Mouse (Mus musculus) hindbrain, embryonic 15.5 days (tissue): ENCODE measurements around the gene Ankrd50. TPM values are rescaled to one million over a fixed set of nuclear protein-coding genes. Genes with fewer than 3 reads are reported as not detected.

Source experiments
- ATAC-seq: fragments of 200-750 bp; cut with Nextera tagmentation; 2 replicates; pipeline ENCODE4 v1.8.0; 2017; ENCODE audit warnings: low read depth, moderate number of reproducible peaks, moderate TSS enrichment; ENCODE audit not compliant: low FRiP score
- H3K27ac ChIP-seq: fragments of 300-500 bp; sonication (generic); replicated peaks from 2 replicates; pipeline ENCODE4 v1.5.1; 2015; ENCODE audit warnings: mild to moderate bottlenecking, inconsistent platforms
- H3K27me3 ChIP-seq: fragments of 300-500 bp; sonication (generic); 2 replicates; pipeline ENCODE4 v1.6.1; 2015; ENCODE audit warnings: control low read depth, inconsistent platforms
- H3K36me3 ChIP-seq: fragments of 300-500 bp; sonication (generic); 2 replicates; pipeline ENCODE4 v1.6.1; 2015; ENCODE audit warnings: control low read depth, inconsistent platforms
- H3K4me1 ChIP-seq: fragments of 300-500 bp; sonication (generic); replicated peaks from 2 replicates; pipeline ENCODE4 v1.6.1; 2015; ENCODE audit warnings: control low read depth, inconsistent platforms
- H3K4me2 ChIP-seq: fragments of 300-500 bp; sonication (generic); 2 replicates; pipeline ENCODE4 v1.6.1; 2015; ENCODE audit warnings: moderate library complexity, mild to moderate bottlenecking, inconsistent platforms
- H3K4me3 ChIP-seq: fragments of 300-500 bp; sonication (generic); 2 replicates; pipeline ENCODE4 v1.5.1; 2015; ENCODE audit warnings: mild to moderate bottlenecking, inconsistent platforms
- H3K9ac ChIP-seq: fragments of 300-500 bp; sonication (generic); 2 replicates; pipeline ENCODE4 v1.6.1; 2015; ENCODE audit warnings: inconsistent platforms
- H3K9me3 ChIP-seq: fragments of 300-500 bp; sonication (generic); 2 replicates; pipeline ENCODE4 v1.6.1; 2016; ENCODE audit warnings: control low read depth, inconsistent platforms
- WGBS: fragments of 180-500 bp; shearing (Covaris S2); methylation state at CpG from one replicate; pipeline ENCODE4 v1.1.7; 2015; 5-methylcytosine and 5-hydroxymethylcytosine counted together
- polyA plus RNA-seq: library from polyadenylated mRNA; unstranded; fragments of >200 nt; fragmentation: Nextera tagmentation; extraction: Ambion mirVana; gene quantifications from 2 replicates; pipeline ENCODE4 v1.2.1, GENCODE M21; 2015

Ankrd50 gene
- polyA plus RNA-seq, 1 experiment from 2014 or later = 20.6 TPM

DNA sequence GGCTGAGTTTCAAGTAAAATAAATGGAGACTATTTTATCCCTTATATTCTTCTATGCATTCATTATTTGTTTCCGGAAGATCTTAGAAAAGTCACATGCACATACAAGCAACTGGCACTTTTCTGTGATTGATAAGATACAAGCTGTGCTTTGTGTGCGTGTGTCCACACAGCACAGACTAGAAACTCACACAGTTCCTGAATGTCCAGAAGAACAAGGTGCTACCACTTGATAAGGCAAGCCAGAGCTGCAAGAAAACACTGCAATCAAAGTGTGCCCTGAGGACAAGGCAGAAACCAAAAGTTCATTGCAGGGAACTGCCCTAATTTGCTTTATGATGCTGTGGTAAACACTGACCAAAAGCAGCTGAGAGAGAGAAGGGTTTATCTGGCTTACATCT is 6.1 kb upstream of the Ankrd50 start:
- Histone ChIP-seq H3K4me2 (no peak overlapping the region), H3K27me3 (no peaks in the 10 kb centered on the region), H3K36me3 (no peaks in the 10 kb centered on the region), H3K4me1 (no peaks in the 10 kb centered on the region), H3K9me3 (no peaks in the 10 kb centered on the region), H3K27ac (no peak overlapping the region), H3K4me3 (no peak overlapping the region), H3K9ac (no peak overlapping the region)
- WGBS = 87% methylated on average over 2 of the region's 2 CpGs
- ATAC-seq = no peak

DNA sequence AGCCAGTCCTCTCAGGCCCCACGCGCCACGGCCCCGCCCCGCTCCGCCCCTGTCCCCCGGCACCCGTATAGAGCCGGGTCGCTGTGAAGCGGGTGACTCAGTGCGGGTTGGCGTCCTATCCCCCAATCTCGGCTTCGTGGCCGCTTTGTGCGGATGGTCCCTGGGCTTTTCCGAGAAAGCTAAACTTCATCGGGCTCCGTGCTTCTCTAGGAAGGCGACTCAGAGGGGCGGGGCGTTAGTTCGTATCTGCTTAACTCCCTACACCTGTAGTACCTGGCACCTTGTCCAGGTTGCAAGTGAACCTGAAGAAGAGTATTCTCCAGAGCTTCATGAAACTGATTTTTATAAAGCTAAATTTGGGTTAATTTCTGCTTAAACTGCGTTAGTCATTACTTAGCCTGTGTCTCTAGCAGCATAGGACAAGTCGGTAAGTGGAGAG is 482 bp upstream of the Ankrd50 start:
- Histone ChIP-seq H3K27me3 (no peaks in the 10 kb centered on the region), H3K4me2 (peak overlapping the region; percentile 97), H3K4me3 (peak overlapping the region; percentile 76), H3K4me1 (peaks cover 32% of the 10 kb centered on the region), H3K9ac (peak overlapping the region; percentile 42; the same call in 1 of the 2 replicates), H3K27ac (peak overlapping the region; percentile 85), H3K36me3 (no peaks in the 10 kb centered on the region), H3K9me3 (no peaks in the 10 kb centered on the region)
- WGBS = 3% methylated on average over 26 of the region's 26 CpGs
- ATAC-seq = no peak

DNA sequence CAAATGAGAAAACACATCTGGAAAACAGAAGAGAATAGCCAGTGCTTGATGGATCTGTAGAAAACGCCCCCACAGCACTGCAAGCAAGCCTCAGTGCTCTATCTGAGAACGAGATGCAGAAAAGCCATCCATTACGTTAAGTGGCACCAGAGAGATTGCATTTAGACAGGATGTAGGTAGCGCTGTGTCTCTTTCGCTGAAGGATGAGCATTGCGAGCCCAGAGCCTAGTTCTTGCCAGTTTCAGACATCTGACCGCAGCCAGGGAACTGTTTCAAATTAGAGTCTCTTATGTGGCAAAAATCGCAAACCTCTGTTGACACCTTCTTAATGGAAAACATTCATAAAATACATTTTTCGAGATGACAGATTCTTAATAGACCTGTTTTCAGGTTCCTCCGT is 1.1 kb downstream of the Ankrd50 start:
- Histone ChIP-seq H3K4me3 (peak overlapping the region; percentile 76), H3K9me3 (no peaks in the 10 kb centered on the region), H3K9ac (peak overlapping the region; percentile 93), H3K27ac (peak overlapping the region; percentile 85; the same call in 1 of the 2 replicates), H3K4me1 (peaks cover 46% of the 10 kb centered on the region), H3K36me3 (0 out of 2 replicates have a peak, but pooled peaks cover 3% of the 10 kb centered on the region), H3K27me3 (no peaks in the 10 kb centered on the region), H3K4me2 (peak overlapping the region; percentile 97)
- 10% methylated on average over 10 of the region's 10 CpGs for WGBS
- ATAC-seq = no peak

DNA sequence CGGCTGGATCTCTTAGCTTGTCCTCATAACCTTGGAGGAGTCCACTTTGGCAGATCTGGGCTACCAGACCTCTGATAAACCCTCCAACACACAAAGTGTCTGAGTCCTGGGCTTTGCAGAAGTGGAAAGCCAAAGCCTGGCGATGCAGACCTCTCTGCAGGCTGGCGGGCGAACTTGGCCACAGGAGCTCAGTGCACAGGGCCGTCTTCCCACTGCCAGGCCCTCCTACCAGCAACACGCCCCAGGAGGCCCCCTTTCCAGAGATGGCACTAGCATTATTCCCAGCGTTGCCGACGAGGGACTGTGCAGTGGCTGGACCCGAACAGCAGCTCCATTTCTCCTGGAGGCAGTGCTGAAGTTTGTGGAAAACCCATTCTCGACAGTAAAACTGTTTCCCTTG is 1.9 kb downstream of the Ankrd50 start:
- no peak for ATAC-seq
- 11% methylated on average over 11 of the region's 11 CpGs for WGBS

DNA sequence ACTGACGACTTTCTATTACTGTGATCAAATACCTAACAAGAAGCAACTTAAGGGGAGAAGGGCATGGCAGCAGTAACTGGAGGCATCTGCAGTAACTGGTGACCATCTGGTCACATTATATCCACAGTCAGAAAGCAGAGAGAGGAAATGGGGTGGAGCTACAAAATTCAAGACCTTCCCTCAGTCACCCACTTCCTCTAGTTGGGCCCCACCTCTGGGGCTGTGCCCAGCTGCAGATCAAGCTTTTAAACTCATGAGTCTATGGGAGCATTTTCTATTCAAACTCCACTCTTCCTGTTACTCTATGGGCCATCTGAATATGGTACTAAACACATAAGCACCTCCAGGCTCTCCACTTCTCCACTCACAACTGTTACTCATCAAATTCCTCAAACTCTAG is 3.5 kb downstream of the Ankrd50 start:
- no peak for ATAC-seq
- H3K27me3 ChIP-seq = no peaks in the 10 kb centered on the region
- 48% methylated on average over 1 of the region's 1 CpGs for WGBS
- no peak overlapping the region for H3K9ac ChIP-seq
- H3K4me3 ChIP-seq = peak overlapping the region; percentile 31
- 0 out of 2 replicates have a peak, but pooled peaks cover 3% of the 10 kb centered on the region for H3K36me3 ChIP-seq
- H3K4me2 ChIP-seq = peak overlapping the region; percentile 97
- no peaks in the 10 kb centered on the region for H3K9me3 ChIP-seq
- H3K4me1 ChIP-seq = peaks cover 66% of the 10 kb centered on the region
- no peak overlapping the region for H3K27ac ChIP-seq

More for the DNA sequence above, 1.9 kb downstream of the Ankrd50 start:
- H3K4me3 ChIP-seq = peak overlapping the region; percentile 76
- no peaks in the 10 kb centered on the region for H3K9me3 ChIP-seq
- peaks cover 54% of the 10 kb centered on the region for H3K4me1 ChIP-seq
- H3K9ac ChIP-seq = peak overlapping the region; percentile 93
- no peaks in the 10 kb centered on the region for H3K27me3 ChIP-seq
- H3K4me2 ChIP-seq = peak overlapping the region; percentile 97
- H3K36me3 ChIP-seq = 0 out of 2 replicates have a peak, but pooled peaks cover 3% of the 10 kb centered on the region
- peak overlapping the region; percentile 85; the same call in 1 of the 2 replicates for H3K27ac ChIP-seq

DNA sequence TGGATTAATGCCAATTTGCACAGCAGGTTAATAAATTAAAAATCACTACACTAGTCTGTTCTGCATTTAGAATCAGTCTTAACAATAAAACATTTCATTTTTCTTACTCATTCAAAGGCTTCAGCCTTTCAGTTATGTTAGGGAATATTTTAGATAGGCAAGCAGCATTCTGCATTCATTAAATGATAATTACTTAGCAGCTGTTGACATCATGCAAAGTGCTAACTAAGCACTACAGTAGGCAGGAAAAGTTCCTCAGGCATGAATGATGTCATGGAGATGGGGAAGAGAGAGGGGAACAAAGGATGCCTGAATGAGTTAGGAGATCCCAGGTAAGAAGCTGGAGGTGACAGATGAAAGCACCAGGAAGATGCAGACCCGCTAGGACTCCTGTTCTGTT is 6.7 kb downstream of the Ankrd50 start:
- no peaks in the 10 kb centered on the region for H3K27me3 ChIP-seq
- H3K9ac ChIP-seq = no peak overlapping the region
- WGBS = 64% methylated on average over 1 of the region's 1 CpGs
- 0 out of 2 replicates have a peak, but pooled peaks cover 3% of the 10 kb centered on the region for H3K36me3 ChIP-seq
- no peaks in the 10 kb centered on the region for H3K9me3 ChIP-seq
- H3K4me3 ChIP-seq = no peak overlapping the region
- no peak for ATAC-seq
- no peak overlapping the region for H3K27ac ChIP-seq
- H3K4me1 ChIP-seq = peaks cover 71% of the 10 kb centered on the region
- H3K4me2 ChIP-seq = peak overlapping the region; percentile 13; the same call in 1 of the 2 replicates

DNA sequence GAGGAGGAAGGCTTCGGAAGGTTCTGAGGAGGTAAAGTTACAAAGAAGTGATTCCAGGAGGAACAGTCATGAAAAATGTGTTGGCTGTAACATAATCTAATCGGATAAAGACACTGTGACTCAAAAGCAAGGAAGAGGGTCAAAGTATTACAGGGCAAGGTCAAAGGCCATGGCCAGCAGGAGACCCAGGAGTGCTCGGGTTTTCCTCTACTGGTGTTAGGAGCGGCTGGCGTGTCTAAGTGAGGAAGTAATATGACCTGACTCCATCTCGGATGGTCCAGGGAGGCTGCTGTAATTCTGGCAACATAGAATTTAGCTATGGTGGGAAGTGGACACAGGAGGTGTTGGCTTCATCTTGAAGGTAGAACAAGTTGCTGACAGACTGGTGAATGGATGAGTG is 9.1 kb downstream of the Ankrd50 start:
- 71% methylated on average over 6 of the region's 6 CpGs for WGBS
- no peak for ATAC-seq
- Histone ChIP-seq H3K4me2 (no peak overlapping the region), H3K9me3 (no peaks in the 10 kb centered on the region), H3K9ac (no peak overlapping the region), H3K36me3 (0 out of 2 replicates have a peak, but pooled peaks cover 3% of the 10 kb centered on the region), H3K27ac (no peak overlapping the region), H3K27me3 (no peaks in the 10 kb centered on the region), H3K4me3 (no peak overlapping the region), H3K4me1 (peaks cover 50% of the 10 kb centered on the region)

DNA sequence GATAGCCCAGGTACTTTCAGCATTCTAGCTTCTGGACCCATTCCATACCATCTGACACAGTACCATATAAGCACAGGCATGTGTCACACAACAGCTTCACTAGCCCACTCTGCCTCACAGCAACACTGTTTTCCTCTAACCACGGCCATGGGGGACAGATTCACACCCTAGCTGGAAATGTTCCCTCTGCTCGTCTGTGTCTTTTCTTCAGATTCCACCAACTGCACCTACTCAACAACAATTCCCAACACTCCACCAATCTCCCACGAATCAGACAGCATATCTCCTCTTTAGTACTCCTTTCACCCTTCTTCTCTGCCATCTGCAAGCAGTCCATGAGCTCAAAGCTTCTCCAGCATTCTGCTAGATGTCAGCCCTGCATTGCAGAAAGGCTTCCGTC is 11.5 kb downstream of the Ankrd50 start:
- H3K9ac ChIP-seq = no peak overlapping the region
- no peak for ATAC-seq
- H3K4me3 ChIP-seq = no peak overlapping the region
- H3K9me3 ChIP-seq = no peaks in the 10 kb centered on the region
- H3K4me1 ChIP-seq = peaks cover 34% of the 10 kb centered on the region
- H3K36me3 ChIP-seq = no peaks in the 10 kb centered on the region
- H3K4me2 ChIP-seq = no peak overlapping the region
- 88% methylated on average over 4 of the region's 4 CpGs for WGBS
- no peaks in the 10 kb centered on the region for H3K27me3 ChIP-seq
- H3K27ac ChIP-seq = no peak overlapping the region

DNA sequence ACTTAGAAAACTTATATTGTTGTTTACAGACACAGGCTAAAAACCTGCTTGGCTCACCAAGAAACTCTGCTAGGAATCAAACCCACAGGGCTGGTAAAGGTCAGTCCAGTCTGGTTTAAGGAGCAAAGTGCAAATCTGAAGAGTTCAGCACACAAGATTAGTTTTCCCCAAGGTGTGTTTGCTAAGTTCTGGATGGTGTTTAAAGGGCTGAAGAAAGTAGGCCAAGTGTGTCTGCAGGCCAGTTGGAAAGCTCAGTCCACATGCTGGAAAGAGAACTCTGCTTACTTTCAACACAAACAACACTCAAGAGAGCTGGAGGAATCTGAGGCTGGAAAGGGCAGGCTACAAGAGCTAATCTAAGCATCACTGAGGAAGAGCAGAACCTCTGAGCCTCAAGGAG is 13.1 kb downstream of the Ankrd50 start:
- H3K27me3 ChIP-seq = no peaks in the 10 kb centered on the region
- no peak overlapping the region for H3K4me2 ChIP-seq
- no peaks in the 10 kb centered on the region for H3K36me3 ChIP-seq
- H3K4me3 ChIP-seq = no peak overlapping the region
- H3K27ac ChIP-seq = no peak overlapping the region
- H3K9ac ChIP-seq = no peak overlapping the region
- H3K9me3 ChIP-seq = no peaks in the 10 kb centered on the region
- no peak for ATAC-seq
- H3K4me1 ChIP-seq = peaks cover 27% of the 10 kb centered on the region

DNA sequence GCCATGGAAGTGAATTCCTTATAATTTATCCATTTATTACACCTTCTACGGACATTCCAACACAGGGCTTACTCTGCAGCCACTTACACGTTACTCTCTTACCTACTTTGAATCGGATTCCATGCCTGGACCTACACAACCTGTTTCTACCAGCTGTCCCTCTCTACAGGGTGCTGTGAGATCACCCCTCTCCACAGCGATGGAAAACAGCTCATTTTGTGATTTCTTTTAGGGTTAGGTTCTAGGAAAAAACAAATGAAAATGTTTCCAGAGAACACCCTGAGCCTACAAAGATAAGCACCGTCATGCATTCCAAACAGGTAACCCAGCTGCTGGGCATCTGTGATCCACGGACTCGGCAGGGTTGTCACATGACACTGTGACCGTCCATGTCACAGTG is 16.5 kb downstream of the Ankrd50 start:
- H3K36me3 ChIP-seq = no peaks in the 10 kb centered on the region; the same call in 1 of the 2 replicates
- no peak overlapping the region for H3K4me3 ChIP-seq
- H3K27ac ChIP-seq = no peak overlapping the region
- no peaks in the 10 kb centered on the region for H3K9me3 ChIP-seq
- H3K4me2 ChIP-seq = no peak overlapping the region
- H3K27me3 ChIP-seq = no peaks in the 10 kb centered on the region
- H3K4me1 ChIP-seq = 0 out of 2 replicates have a peak, but pooled peaks cover 12% of the 10 kb centered on the region
- no peak for ATAC-seq
- no peak overlapping the region for H3K9ac ChIP-seq
- 88% methylated on average over 8 of the region's 8 CpGs for WGBS

DNA sequence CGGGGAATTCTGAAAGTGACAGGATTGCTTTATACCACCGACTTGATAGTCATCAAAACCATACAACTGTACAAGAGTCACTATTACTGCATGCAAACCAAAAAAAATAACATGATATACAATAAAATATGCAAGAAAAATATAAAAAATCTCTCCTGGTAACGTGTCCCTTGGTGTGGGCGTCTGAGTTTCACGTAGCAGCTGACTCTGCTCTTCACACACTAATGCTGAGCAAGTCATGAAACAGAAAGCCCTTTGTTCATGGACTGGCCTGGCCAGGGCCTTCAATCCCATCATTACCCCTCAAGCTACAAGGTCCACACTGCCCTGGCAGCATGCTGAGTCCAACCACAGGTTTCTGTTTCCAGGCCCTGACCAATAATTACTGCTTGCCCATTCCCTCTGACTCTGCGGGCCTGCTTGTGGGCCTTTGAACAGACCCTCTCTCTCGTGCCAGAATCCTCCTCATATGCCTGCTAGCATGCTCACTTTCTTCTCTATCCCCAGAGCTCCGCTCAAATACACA is 17.7 kb downstream of the Ankrd50 start:
- no peak overlapping the region for H3K4me2 ChIP-seq
- WGBS = 84% methylated on average over 8 of the region's 8 CpGs
- no peak for ATAC-seq
- H3K4me3 ChIP-seq = no peak overlapping the region
- no peaks in the 10 kb centered on the region for H3K27me3 ChIP-seq
- no peak overlapping the region for H3K9ac ChIP-seq
- H3K9me3 ChIP-seq = no peaks in the 10 kb centered on the region
- H3K27ac ChIP-seq = no peak overlapping the region
- 0 out of 2 replicates have a peak, but pooled peaks cover 12% of the 10 kb centered on the region for H3K4me1 ChIP-seq
- peaks cover 10% of the 10 kb centered on the region for H3K36me3 ChIP-seq

DNA sequence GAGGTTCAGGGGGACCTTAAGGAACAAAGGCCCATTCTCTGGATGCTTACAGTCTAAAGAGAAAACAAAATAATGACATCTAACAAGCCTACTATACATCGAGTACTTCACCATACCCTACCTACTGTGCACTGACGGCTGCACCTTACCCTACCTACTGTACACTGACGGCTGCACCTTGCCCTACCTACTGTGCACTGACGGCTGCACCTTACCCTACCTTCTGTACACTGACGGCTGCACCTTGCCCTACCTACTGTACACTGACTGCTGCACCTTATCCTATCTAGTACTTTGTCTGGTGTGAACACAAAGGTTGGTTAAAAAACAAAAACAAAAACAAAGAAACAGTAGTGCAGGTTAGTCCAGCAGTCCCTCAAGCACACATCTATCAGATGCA is 18.5 kb downstream of the Ankrd50 start:
- no peak for ATAC-seq
- 97% methylated on average over 5 of the region's 5 CpGs for WGBS
- H3K9ac ChIP-seq = no peak overlapping the region
- H3K9me3 ChIP-seq = no peaks in the 10 kb centered on the region
- H3K4me3 ChIP-seq = no peak overlapping the region
- H3K4me2 ChIP-seq = no peak overlapping the region
- peaks cover 17% of the 10 kb centered on the region for H3K36me3 ChIP-seq
- H3K27me3 ChIP-seq = no peaks in the 10 kb centered on the region
- H3K27ac ChIP-seq = no peak overlapping the region
- H3K4me1 ChIP-seq = 0 out of 2 replicates have a peak, but pooled peaks cover 12% of the 10 kb centered on the region

DNA sequence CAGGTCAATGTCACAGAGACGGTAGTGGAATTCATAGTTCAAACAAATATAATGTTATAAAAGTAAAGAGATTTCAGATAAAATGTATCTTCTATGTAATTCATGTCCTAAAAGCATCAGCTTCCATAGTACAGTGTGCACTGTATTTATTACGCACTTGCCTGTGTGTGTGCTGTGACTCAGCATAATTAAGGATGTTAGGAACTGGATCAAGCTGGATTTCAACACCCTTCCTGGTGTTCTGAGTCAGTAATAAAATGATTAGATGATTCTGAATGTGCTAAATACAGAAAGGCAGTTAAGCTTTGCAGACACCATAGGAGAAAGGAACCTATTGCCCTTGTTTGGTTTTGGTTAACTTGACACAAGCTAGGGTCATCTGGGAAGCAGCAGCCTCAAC is 21.5 kb downstream of the Ankrd50 start:
- Histone ChIP-seq H3K27me3 (no peaks in the 10 kb centered on the region), H3K27ac (no peak overlapping the region), H3K9me3 (no peaks in the 10 kb centered on the region), H3K4me3 (no peak overlapping the region), H3K9ac (no peak overlapping the region), H3K36me3 (peaks cover 24% of the 10 kb centered on the region), H3K4me1 (0 out of 2 replicates have a peak, but pooled peaks cover 5% of the 10 kb centered on the region), H3K4me2 (no peak overlapping the region)
- WGBS = 91% methylated on average over 2 of the region's 2 CpGs
- no peak for ATAC-seq
